Mouse (Mus musculus) heart, adult 9 months (tissue): ENCODE data around the gene Gtf2f1.

Source experiments
- DNase-seq, 2 experiments: peaks; one replicate each; pipeline ENCODE4 v3.0.0; 2022; ENCODE audit warnings: low spot score in 2 of 2

Gene Gtf2f1

GRCm38 (mm10) chr17:57003994-57004393 lies 7.1 kb downstream of the Gtf2f1 start:
- DNase-seq, result no peak

GRCm38 (mm10) chr17:57001228-57001627 lies 9.9 kb downstream of the Gtf2f1 start:
- DNase-seq, result no peak

- DNase-seq, result no peak
Observed at GRCm38 (mm10) chr17:56999968-57000609, 11.0 kb downstream of the Gtf2f1 start, which contains the start of gene Pspn. TSS of gene Pspn (minus strand) at chr17:57000018.

- DNase-seq, result no peak
Observed at GRCm38 (mm10) chr17:56999414-56999813, 11.7 kb downstream of the Gtf2f1 start.

- DNase-seq, result peak; percentile 98 to 99
Observed at GRCm38 (mm10) chr17:56997029-56997667, 13.9 kb downstream of the Gtf2f1 start, which contains the start of gene Alkbh7. TSS of gene Alkbh7 (plus strand) at chr17:56997339.

GRCm38 (mm10) chr17:56996506-56996905 lies 14.6 kb downstream of the Gtf2f1 start:
- DNase-seq, result no peak

- no peak for DNase-seq
Observed at GRCm38 (mm10) chr17:56995046-56995445, 16.0 kb downstream of the Gtf2f1 start.

GRCm38 (mm10) chr17:56990966-56991365 lies 20.1 kb downstream of the Gtf2f1 start:
- DNase-seq, result no peak

- DNase-seq, result peak; percentile 97
Observed at GRCm38 (mm10) chr17:56990115-56990746, 20.9 kb downstream of the Gtf2f1 start, which contains the start of gene Clpp. TSS of gene Clpp (plus strand) at chr17:56990305.

GRCm38 (mm10) chr17:56989467-56990114 lies 21.5 kb downstream of the Gtf2f1 start:
- no peak for DNase-seq

GRCm38 (mm10) chr17:56988921-56989430 lies 22.1 kb downstream of the Gtf2f1 start:
- no peak for DNase-seq

- DNase-seq, result no peak
Observed at GRCm38 (mm10) chr17:56988441-56988840, 22.6 kb downstream of the Gtf2f1 start.

- no peak for DNase-seq
Observed at GRCm38 (mm10) chr17:56986105-56986805, 24.8 kb downstream of the Gtf2f1 start.

GRCm38 (mm10) chr17:56985656-56986055 lies 25.4 kb downstream of the Gtf2f1 start:
- DNase-seq, result no peak

- DNase-seq, result no peak
Observed at GRCm38 (mm10) chr17:56984886-56985285, 26.2 kb downstream of the Gtf2f1 start.

- no peak for DNase-seq
Observed at GRCm38 (mm10) chr17:56982013-56982412, 29.1 kb downstream of the Gtf2f1 start, which contains the start of gene Acer1. TSS of gene Acer1 (minus strand) at chr17:56982126.

GRCm38 (mm10) chr17:56981049-56981448 lies 30.0 kb downstream of the Gtf2f1 start:
- DNase-seq, result no peak

GRCm38 (mm10) chr17:56979524-56979923 lies 31.6 kb downstream of the Gtf2f1 start:
- DNase-seq, result no peak

GRCm38 (mm10) chr17:56976531-56977390 lies 34.3 kb downstream of the Gtf2f1 start:
- DNase-seq, result no peak

- no peak for DNase-seq
Observed at GRCm38 (mm10) chr17:56975391-56975790, 35.7 kb downstream of the Gtf2f1 start.
